In the genomic region with DNA sequence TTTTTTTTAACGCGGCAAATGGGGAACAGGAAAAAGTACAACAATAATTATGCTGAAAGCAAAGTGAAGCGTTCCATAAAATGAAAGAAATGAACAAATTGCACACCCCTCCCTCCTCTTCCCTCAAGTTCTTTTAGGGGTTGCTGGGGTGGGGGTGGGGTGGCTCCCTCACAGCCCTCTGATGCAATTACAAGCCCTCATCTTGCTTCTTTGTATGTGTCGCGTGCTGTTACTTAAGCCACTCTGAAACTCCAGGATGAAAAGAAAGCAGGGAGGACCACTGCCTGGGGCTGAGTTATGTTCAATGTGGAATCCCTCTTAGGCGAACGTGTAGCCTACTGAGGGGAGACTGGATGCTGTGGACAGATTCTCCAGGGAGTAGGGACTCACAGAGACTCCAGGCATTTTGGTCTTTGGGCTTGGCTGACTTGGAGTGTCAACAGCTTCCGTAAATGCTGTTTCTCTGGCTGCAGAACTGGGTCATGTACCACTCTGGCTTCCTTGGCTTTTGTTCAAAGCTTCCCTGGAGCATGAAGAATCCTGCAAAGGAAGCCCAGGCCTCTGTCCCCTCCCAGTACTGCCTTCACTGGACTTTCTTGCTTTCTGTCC, we compare ENCODE assay signal across 8 mouse cellular contexts.
A peak's percentile ranks its signal among the peaks of the same experiment; 100 is the strongest.
DNase-seq lines count a peak whose midpoint lies in the region; ATAC-seq lines count a peak whose summit lies in the region.

No protein-coding gene starts in this region.

- no peaks in the 10 kb centered on the region for H3K36me3 ChIP-seq in kidney, embryonic 16.5 days (ENCODE audit: insufficient read depth, low read length)
- H3K36me3 ChIP-seq in hindbrain, embryonic 15.5 days = no peaks in the 10 kb centered on the region
- no peaks in the 10 kb centered on the region for H3K36me3 ChIP-seq in neural tube, embryonic 11.5 days (ENCODE audit: control insufficient read depth, insufficient read depth, low read length)
- no peaks in the 10 kb centered on the region for H3K36me3 ChIP-seq in liver, embryonic 11.5 days (ENCODE audit: control insufficient read depth, insufficient read depth, low read length)

- H3K9me3 ChIP-seq in kidney, embryonic 16.5 days (ENCODE audit: low read length) = no peaks in the 10 kb centered on the region
- H3K9me3 ChIP-seq in hindbrain, embryonic 15.5 days = no peaks in the 10 kb centered on the region
- H3K9me3 ChIP-seq in neural tube, embryonic 11.5 days (ENCODE audit: control insufficient read depth, low read length) = no peaks in the 10 kb centered on the region
- H3K9me3 ChIP-seq in liver, embryonic 11.5 days (ENCODE audit: control insufficient read depth, low read length) = no peaks in the 10 kb centered on the region

- H3K27me3 ChIP-seq in kidney, embryonic 16.5 days (ENCODE audit: insufficient read depth, low read length) = no peaks in the 10 kb centered on the region
- no peaks in the 10 kb centered on the region for H3K27me3 ChIP-seq in hindbrain, embryonic 15.5 days
- H3K27me3 ChIP-seq in neural tube, embryonic 11.5 days (ENCODE audit: control insufficient read depth, insufficient read depth, low read length) = no peaks in the 10 kb centered on the region
- no peaks in the 10 kb centered on the region for H3K27me3 ChIP-seq in liver, embryonic 11.5 days (replicated peaks; ENCODE audit: control insufficient read depth, insufficient read depth, low read length)

- H3K4me3 ChIP-seq in kidney, embryonic 16.5 days (ENCODE audit: low read length) = no peak overlapping the region
- no peak overlapping the region for H3K4me3 ChIP-seq in hindbrain, embryonic 15.5 days
- no peak overlapping the region for H3K4me3 ChIP-seq in neural tube, embryonic 11.5 days (ENCODE audit: low read depth, low read length)
- no peak overlapping the region for H3K4me3 ChIP-seq in liver, embryonic 11.5 days (ENCODE audit: low read depth, low read length)

- peak; percentile 36; the same call in 1 of the 2 replicates for ATAC-seq in kidney, embryonic 16.5 days (ENCODE audit: low FRiP score, low TSS enrichment)
- ATAC-seq in hindbrain, embryonic 15.5 days (ENCODE audit: low FRiP score, low read depth) = peak; percentile 80
- peak; percentile 69 for ATAC-seq in neural tube, embryonic 11.5 days (ENCODE audit: insufficient read depth, low FRiP score, low TSS enrichment)
- ATAC-seq in liver, embryonic 11.5 days (replicated peaks; ENCODE audit: low FRiP score) = no peak

- DNase-seq in kidney, adult 8-10 months = no peak
- peak; percentile 52 for DNase-seq in embryo, embryonic 10.5 days (ENCODE audit: low spot score)
- peak; percentile 48 for DNase-seq in neural tube, embryonic 11.5 days (ENCODE audit: low spot score)
- no peak for DNase-seq in spleen, postnatal 4 days (ENCODE audit: low spot score in 2 of 2)
- no peak for DNase-seq in liver, embryonic 11.5 days (ENCODE audit: low spot score)
- no peak for DNase-seq in T-cell, adult 2 months (ENCODE audit: low spot score)

- no peak overlapping the region for H3K27ac ChIP-seq in kidney, embryonic 16.5 days (ENCODE audit: low read length)
- peak overlapping the region; percentile 81 for H3K27ac ChIP-seq in hindbrain, embryonic 15.5 days (replicated peaks)
- H3K27ac ChIP-seq in neural tube, embryonic 11.5 days (ENCODE audit: low read depth, low read length) = no peak overlapping the region
- H3K27ac ChIP-seq in liver, embryonic 11.5 days (ENCODE audit: low read depth, low read length) = no peak overlapping the region

- H3K4me2 ChIP-seq in kidney, embryonic 16.5 days (replicated peaks; ENCODE audit: low read depth, low read length) = peak overlapping the region; percentile 14; the same call in 1 of the 2 replicates
- H3K4me2 ChIP-seq in hindbrain, embryonic 15.5 days = peak overlapping the region; percentile 24; the same call in 1 of the 2 replicates
- H3K4me2 ChIP-seq in neural tube, embryonic 11.5 days (ENCODE audit: low read depth) = no peak overlapping the region
- no peak overlapping the region for H3K4me2 ChIP-seq in liver, embryonic 11.5 days

- WGBS in kidney, embryonic 16.5 days = 31% methylated on average over 8 of the region's 8 CpGs
- WGBS in hindbrain, embryonic 15.5 days = 23% methylated on average over 8 of the region's 8 CpGs
- WGBS in neural tube, embryonic 11.5 days = 45% methylated on average over 8 of the region's 8 CpGs
- WGBS in liver, embryonic 11.5 days = 75% methylated on average over 8 of the region's 8 CpGs

- peaks cover 17% of the 10 kb centered on the region for H3K4me1 ChIP-seq in kidney, embryonic 16.5 days (ENCODE audit: insufficient read depth, low read length)
- peaks cover 56% of the 10 kb centered on the region for H3K4me1 ChIP-seq in hindbrain, embryonic 15.5 days (replicated peaks)
- H3K4me1 ChIP-seq in neural tube, embryonic 11.5 days (ENCODE audit: control insufficient read depth, insufficient read depth, low read length) = peaks cover 16% of the 10 kb centered on the region
- no peaks in the 10 kb centered on the region for H3K4me1 ChIP-seq in liver, embryonic 11.5 days (replicated peaks; ENCODE audit: control insufficient read depth, insufficient read depth, low read length)

- H3K9ac ChIP-seq in kidney, embryonic 16.5 days (replicated peaks; ENCODE audit: low read length) = no peak overlapping the region
- H3K9ac ChIP-seq in hindbrain, embryonic 15.5 days = no peak overlapping the region
- H3K9ac ChIP-seq in neural tube, embryonic 11.5 days (ENCODE audit: low read length) = no peak overlapping the region
- H3K9ac ChIP-seq in liver, embryonic 11.5 days (ENCODE audit: low read depth, low read length) = no peak overlapping the region

Comparison
In these comparisons a context has a peak if more than half of its experiments do, and no peak if none do; other contexts are left out.
1. H3K4me2 ChIP-seq: peak in kidney, embryonic 16.5 days (single experiment) and hindbrain, embryonic 15.5 days (single experiment); none in neural tube, embryonic 11.5 days (single experiment) and liver, embryonic 11.5 days (single experiment).
2. DNase-seq: peak in embryo, embryonic 10.5 days (single experiment) and neural tube, embryonic 11.5 days (single experiment); none in kidney, adult 8-10 months (0 of 2), spleen, postnatal 4 days (0 of 2), liver, embryonic 11.5 days (single experiment) and T-cell, adult 2 months (single experiment).